In genomic region chr1:75588874-75589273, GRCm38 (mm10) we compare ENCODE assay signal across 10 mouse cellular contexts. TPM values are rescaled to one million over a fixed set of nuclear protein-coding genes. Genes with fewer than 3 reads are reported as not detected.
DNase-seq lines count a peak whose midpoint lies in the region.
"Had no signal": no experiment of that assay in that cellular context is flagged by ENCODE, and none has a peak within 500 bp of the region (broad histone marks: within the 10 kb centered on the region; RNA-seq: fewer than 3 reads in every experiment).

No protein-coding gene starts in this region.

- peak overlapping the region; percentile 69 for H3K27ac ChIP-seq in heart, embryonic 10.5 days

- DNase-seq in heart, embryonic 10.5 days (ENCODE audit: low spot score), result no peak
- no peak for DNase-seq in heart, postnatal 14 days
- peak; percentile 64 to 73 for DNase-seq in right cerebral cortex, adult 2 months (ENCODE audit: low spot score in 2 of 2)
- no peak for DNase-seq in right cerebral cortex, postnatal 14 days
- peak; percentile 62 for DNase-seq in layer of hippocampus, adult 9-11 months
- peak; percentile 30 to 64 for DNase-seq in right cerebral cortex, postnatal 36 days (ENCODE audit: low spot score in 2 of 2)
- no peak for DNase-seq in adrenal gland, adult 18-20 months (ENCODE audit: low spot score in 2 of 2)
- DNase-seq in natural killer cell, adult 2 months (ENCODE audit: low spot score in 2 of 2), result no peak
- DNase-seq: kidney, postnatal 10 days had no signal

- intact Hi-C loops in heart, postnatal 14 days (cut with DNase I), result no loop called here

- no peaks in the 10 kb centered on the region for H3K36me3 ChIP-seq in heart, embryonic 10.5 days
- H3K36me3 ChIP-seq: G1E had no signal

- H3K4me1 ChIP-seq in heart, embryonic 10.5 days, result peaks cover 30% of the 10 kb centered on the region

- no peak overlapping the region for H3K4me3 ChIP-seq in heart, embryonic 10.5 days

- H3K9me3 ChIP-seq in heart, embryonic 10.5 days, result no peaks in the 10 kb centered on the region
- H3K9me3 ChIP-seq: G1E had no signal

- 17% methylated on average over 7 of the region's 7 CpGs for WGBS in heart, embryonic 10.5 days

- H3K27me3 ChIP-seq in heart, embryonic 10.5 days (ENCODE audit: insufficient read depth, poor library complexity, severe bottlenecking), result 0 out of 2 replicates have a peak, but pooled peaks cover 4% of the 10 kb centered on the region

RNA-seq across cellular contexts. Expression of gene Slc4a3, which starts 42.8 kb away (rescaled TPM):
- 20.0 and 29.8 TPM in 2 replicates for polyA plus RNA-seq in heart, embryonic 10.5 days (2016; fragmentation: Nextera tagmentation; extraction: Ambion mirVana)
- 100 to 1,000 TPM; 172 to 178 TPM for total RNA-seq in heart, postnatal 14 days (2021)
- 100 to 1,000 TPM in 1 of 2 experiments, 10 to 100 TPM in 1; 92.6 to 132 TPM for total RNA-seq in adrenal gland, adult 18-20 months (2021)
- polyA plus RNA-seq: G1E had no signal

Comparison
In these comparisons a context has a peak if more than half of its experiments do, and no peak if none do; other contexts are left out.
1. DNase-seq: peak in right cerebral cortex, adult 2 months (2 of 2), layer of hippocampus, adult 9-11 months (single experiment) and right cerebral cortex, postnatal 36 days (2 of 2); none in heart, embryonic 10.5 days (single experiment), heart, postnatal 14 days (0 of 2), right cerebral cortex, postnatal 14 days (single experiment), adrenal gland, adult 18-20 months (0 of 2) and natural killer cell, adult 2 months (0 of 2).